Mouse (Mus musculus): ENCODE measurements around the gene Psmb4.

DNA sequence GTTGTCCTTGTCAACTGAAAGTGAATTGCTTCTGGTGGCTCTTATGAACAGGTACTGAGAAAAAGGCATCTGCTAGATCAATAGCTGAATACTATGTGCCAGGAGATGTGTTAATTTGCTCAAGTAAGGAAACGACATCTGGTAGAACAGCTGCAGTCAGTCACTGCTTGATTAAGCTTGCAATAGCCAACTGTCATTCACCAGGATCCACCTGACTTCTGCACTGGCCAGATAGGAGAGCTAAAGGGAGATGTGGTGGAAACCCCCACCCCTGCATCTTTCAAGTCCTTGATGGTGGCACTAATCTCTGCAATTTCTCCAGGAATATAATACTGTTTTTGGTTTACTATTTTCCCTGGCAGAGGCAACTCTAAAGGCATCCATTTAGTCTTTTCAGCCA lies 19.7 kb upstream of the Psmb4 start:
- TF ChIP-seq GABPA (IDR thresholded peaks at IDR 0.05; ENCODE audit: insufficient replicate concordance, low read depth, low read length) (no peak), EP300 (IDR thresholded peaks at IDR 0.05; ENCODE audit: low read length) (no peak), UBTF (IDR thresholded peaks at IDR 0.05; ENCODE audit: low read depth, low read length) (no peak), RCOR1 (conservative IDR thresholded peaks at IDR 0.05; ENCODE audit: low read depth, low read length) (no peak), TCF12 (IDR thresholded peaks at IDR 0.05; ENCODE audit: low read depth, low read length) (no peak), CTCF (conservative IDR thresholded peaks at IDR 0.05 in 1 of 2, IDR thresholded peaks at IDR 0.05 in 1 of 2; ENCODE audit: low read depth in 2 of 2, low read length in 2 of 2) (no peak), ZNF384 (IDR thresholded peaks at IDR 0.05; ENCODE audit: low read depth, low read length) (no peak), POLR2A (IDR thresholded peaks at IDR 0.05; ENCODE audit: low read depth, low read length) (no peak), KAT2A (IDR thresholded peaks at IDR 0.05; ENCODE audit: insufficient replicate concordance, low read length) (no peak), ELF1 (IDR thresholded peaks at IDR 0.05; ENCODE audit: low read depth, low read length) (no peak), USF1 (IDR thresholded peaks at IDR 0.05; ENCODE audit: low read depth, low read length) (no peak), ZMIZ1 (IDR thresholded peaks at IDR 0.05; ENCODE audit: low read depth, low read length) (no peak), ETS1 (conservative IDR thresholded peaks at IDR 0.05; ENCODE audit: low read depth, low read length) (no peak), MEF2A (IDR thresholded peaks at IDR 0.05; ENCODE audit: borderline replicate concordance, low read depth, low read length) (no peak)

Measured in CH12.LX (cell line).